Mouse (Mus musculus): ENCODE measurements around the gene Sorbs1. TPM values are rescaled to one million over a fixed set of nuclear protein-coding genes. Genes with fewer than 3 reads are reported as not detected.

Sorbs1 gene
- total RNA-seq, 4 experiments from 2014 or later: 159 to 179 (median 160) TPM

DNA sequence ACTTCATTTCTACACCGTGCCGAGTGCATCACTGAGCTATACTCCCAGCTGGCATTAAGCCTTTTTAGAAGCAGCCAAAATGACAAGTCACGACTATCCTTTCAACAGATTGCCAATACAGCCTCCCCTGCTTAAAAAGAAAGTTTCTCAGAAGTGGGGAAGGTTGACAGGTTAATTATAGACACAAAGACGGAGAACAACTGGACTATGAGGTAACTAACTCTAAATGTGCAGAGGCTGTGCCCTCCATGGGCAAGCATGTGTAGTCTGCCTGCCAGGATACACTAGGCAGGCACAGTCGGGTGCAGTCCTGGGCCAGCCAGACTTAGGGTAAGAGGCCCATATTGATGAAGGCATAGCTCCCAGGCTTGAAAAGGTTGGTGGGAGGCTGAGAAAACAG lies 244.1 kb downstream of the Sorbs1 start:
- DNase-seq (ENCODE audit: low spot score in 2 of 2): no peak

- DNase-seq (ENCODE audit: low spot score in 2 of 2): no peak
These were observed 245.1 kb downstream of the Sorbs1 start for GRCm38 (mm10) chr19:40268493-40268892.

DNA sequence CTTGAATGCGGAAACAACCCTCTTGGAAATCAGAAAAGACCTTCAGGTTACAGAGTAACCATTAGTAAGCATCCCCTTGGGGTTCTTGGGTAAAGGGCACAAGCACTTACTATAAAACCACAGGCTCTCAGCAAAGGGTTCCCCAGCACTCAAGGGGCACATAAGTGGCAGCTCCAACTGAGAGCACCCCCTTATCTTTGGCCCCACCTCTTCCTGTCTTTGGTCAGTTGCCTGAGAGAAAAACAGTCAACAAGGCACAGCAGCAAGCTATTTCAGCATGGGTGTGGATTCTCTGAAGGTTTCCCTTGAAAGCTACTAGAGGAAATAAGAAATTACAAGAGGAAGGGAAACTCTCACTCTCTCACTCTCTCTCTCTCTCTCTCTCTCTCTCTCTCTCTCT lies 246.2 kb downstream of the Sorbs1 start:
- DNase-seq (ENCODE audit: low spot score in 2 of 2): no peak

GRCm38 (mm10) chr19:40259485-40259884 lies 254.1 kb downstream of the Sorbs1 start:
- DNase-seq (ENCODE audit: low spot score in 2 of 2): no peak

GRCm38 (mm10) chr19:40257396-40257795 lies 256.2 kb downstream of the Sorbs1 start:
- no peak for DNase-seq (ENCODE audit: low spot score in 2 of 2)

- DNase-seq (ENCODE audit: low spot score in 2 of 2): no peak
These were observed 257.1 kb downstream of the Sorbs1 start for GRCm38 (mm10) chr19:40256376-40257050.

- no peak for DNase-seq (ENCODE audit: low spot score in 2 of 2)
These were observed 258.0 kb downstream of the Sorbs1 start for GRCm38 (mm10) chr19:40255561-40255960.

DNA sequence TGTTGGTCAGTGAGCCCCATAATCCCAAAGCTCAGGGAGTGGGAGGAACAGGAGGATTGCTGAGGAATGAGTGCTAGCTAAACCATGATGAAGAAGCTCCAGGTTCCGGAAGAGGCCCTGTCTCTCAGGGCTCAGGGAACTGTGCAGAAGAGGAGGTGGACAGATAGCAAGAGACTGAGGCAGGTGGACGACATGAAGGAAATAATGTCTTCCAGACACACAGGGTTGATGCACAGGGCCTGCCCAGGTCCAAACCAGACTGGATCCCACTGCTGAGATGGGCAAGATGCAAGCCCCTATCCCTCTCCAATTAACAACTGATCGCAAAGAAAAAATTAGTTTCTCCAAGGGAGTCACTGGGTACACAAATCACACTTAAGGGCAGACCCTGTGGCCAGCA lies 258.8 kb downstream of the Sorbs1 start:
- DNase-seq (ENCODE audit: low spot score in 2 of 2): no peak

DNA sequence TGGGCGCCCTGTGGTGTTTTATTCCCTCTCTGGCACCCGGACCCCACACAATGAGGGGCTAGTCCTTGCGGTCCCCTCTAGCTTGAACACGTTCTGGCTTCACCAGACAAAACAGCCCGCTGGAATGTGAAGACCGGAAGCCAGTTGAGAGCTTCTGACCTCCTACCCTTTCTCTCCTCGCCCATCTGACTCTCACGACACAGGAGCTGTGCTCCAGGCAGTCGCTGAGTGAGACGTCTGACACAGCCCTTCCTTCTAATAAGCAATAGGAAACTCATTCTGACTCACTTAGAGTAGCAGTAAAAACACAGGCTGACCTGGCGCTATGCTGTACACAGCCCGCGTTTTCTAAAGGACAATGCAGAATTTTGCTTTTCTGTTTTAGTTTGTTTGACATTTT lies 259.8 kb downstream of the Sorbs1 start:
- no peak for DNase-seq (ENCODE audit: low spot score in 2 of 2)

GRCm38 (mm10) chr19:40251115-40251514 lies 262.5 kb downstream of the Sorbs1 start:
- DNase-seq (ENCODE audit: low spot score in 2 of 2): no peak

DNA sequence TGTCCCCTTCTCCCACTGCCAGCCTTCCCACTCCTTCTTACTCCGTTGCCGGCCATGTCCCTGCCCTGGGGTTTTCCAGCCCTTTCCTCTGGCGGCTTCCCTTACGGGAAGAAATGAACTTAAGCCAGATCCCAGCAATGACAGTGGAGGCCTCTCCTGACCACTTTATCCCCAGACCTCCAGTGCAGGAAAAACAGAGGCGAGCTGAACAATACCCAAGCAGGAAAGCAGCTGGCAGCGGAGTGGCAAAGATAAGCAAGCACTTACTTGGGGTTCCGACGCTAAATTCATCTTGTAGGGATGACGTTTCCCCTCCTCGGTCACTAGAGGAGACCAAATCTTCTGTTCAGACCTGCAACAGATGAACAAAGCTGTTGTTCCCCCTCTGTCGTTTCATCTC lies 264.2 kb downstream of the Sorbs1 start:
- DNase-seq (ENCODE audit: low spot score in 2 of 2): no peak

DNA sequence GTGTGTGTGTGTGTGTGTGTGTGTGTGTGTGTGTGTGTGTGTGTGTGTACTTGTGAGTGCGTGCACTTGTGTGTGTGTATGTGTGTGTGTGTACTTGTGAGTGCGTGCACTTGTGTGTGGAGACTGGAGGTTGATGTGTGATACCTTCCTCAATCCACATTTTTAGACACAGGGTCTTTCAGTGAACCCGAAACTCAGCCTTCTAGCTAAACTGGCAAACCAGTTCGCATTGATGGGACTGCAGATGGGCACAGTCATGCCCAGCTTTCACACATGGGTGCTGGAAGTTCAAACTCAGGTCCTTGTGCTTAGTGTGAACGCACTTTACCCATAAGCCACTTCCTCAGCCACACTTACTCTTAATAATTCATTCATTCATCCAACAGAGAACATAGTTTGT lies 265.1 kb downstream of the Sorbs1 start:
- no peak for DNase-seq (ENCODE audit: low spot score in 2 of 2)

DNA sequence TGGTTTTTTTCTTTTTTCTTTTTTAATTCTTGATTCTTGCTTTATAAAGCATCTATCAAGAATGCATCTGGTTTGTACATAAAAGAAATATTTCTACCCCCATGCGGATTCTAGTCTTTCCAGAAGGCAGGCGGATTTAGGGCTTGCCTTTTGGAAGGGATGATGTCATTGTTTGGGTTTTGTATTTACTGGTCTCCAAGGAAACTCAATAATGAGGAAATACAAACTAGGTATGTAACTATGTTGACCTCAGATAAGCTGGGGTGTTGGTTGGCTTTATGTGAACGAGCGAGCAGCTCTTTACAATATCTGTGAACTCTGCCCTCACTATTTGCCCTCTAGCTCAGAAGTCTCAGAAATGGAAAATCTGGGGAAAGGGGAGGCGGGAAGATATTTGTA lies 266.3 kb downstream of the Sorbs1 start:
- DNase-seq (ENCODE audit: low spot score in 2 of 2): no peak

GRCm38 (mm10) chr19:40246646-40247267 lies 266.8 kb downstream of the Sorbs1 start:
- no peak for DNase-seq (ENCODE audit: low spot score in 2 of 2)

Other genes starting within 250 kb of the Sorbs1 start
- 10 to 100 TPM; 20.7 to 25.3 (median 21.6) TPM for gene Pdlim1, start 241.9 kb downstream of the Sorbs1 start, total RNA-seq (2022)
- 10 to 100 TPM; 17.6 to 27.6 (median 25.3) TPM for gene Aldh18a1, start 74.7 kb upstream of the Sorbs1 start, total RNA-seq (2022)
- 10 to 100 TPM; 18.9 to 19.6 (median 19.2) TPM for gene Tctn3, start 98.5 kb upstream of the Sorbs1 start, total RNA-seq (2022)
- 10 to 100 TPM; 15.7 to 31.3 (median 21.7) TPM for gene Entpd1, start 98.6 kb upstream of the Sorbs1 start, total RNA-seq (2022)
- 1 to 10 TPM in 1 of 4 experiments, under 1 TPM in 3; 0.53 to 1.1 (median 0.74) TPM for gene Cc2d2b, start 235.0 kb upstream of the Sorbs1 start, total RNA-seq (2022)

All from left cerebral cortex, adult 8-10 months (tissue).